Mouse (Mus musculus): ENCODE results near the gene Smarcd1.

Smarcd1 gene

GRCm38 (mm10) chr15:99701999-99702900 is at the start of gene Smarcd1:
TSS of gene Smarcd1 (plus strand) at chr15:99702129.
- peak; percentile 74 for ATAC-seq (ENCODE audit: insufficient number of reproducible peaks, low FRiP score, low TSS enrichment)

- no peak for ATAC-seq (ENCODE audit: insufficient number of reproducible peaks, low FRiP score, low TSS enrichment)
These were observed 48.6 kb upstream of the Smarcd1 start for GRCm38 (mm10) chr15:99653291-99653690.

DNA sequence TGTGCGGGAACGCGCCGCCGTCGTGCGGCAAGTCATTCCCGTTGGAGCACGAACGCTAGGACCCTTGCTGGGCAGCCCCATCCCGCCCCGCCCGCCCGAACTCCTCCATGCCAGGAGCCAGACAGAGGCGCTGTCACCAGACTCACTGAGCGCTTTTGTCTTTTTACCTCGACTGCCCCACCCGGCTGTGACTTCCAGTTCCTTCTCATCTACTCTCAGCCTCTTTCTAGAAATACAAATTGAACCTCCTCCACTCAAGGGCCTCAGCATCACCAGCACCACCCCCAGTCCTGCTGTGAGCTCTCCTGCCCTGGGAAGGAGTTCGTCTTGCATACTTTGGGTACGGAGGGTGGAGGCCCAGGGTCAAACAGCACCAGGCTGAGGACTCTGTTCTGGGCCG is 48.1 kb upstream of the Smarcd1 start:
- ATAC-seq (ENCODE audit: insufficient number of reproducible peaks, low FRiP score, low TSS enrichment): no peak

DNA sequence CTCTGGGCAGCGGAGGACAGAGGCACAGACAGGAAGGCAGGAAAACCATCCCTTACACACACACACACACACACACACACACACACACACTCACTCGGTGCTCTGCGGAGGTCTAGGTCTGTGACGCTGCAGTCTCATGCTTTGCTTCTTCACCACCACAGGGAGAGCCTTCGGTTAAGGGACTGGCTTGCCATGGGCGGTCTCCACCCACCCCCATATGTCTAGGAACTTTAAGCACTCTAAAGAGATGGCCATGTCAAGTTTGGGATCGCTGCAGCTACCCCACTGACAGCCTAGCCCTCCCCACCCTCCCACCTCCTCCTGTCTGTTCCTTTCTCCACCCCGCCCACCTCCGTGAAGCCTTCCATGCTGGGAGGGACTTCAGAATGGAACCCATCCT is 46.0 kb upstream of the Smarcd1 start:
- no peak for ATAC-seq (ENCODE audit: insufficient number of reproducible peaks, low FRiP score, low TSS enrichment)

DNA sequence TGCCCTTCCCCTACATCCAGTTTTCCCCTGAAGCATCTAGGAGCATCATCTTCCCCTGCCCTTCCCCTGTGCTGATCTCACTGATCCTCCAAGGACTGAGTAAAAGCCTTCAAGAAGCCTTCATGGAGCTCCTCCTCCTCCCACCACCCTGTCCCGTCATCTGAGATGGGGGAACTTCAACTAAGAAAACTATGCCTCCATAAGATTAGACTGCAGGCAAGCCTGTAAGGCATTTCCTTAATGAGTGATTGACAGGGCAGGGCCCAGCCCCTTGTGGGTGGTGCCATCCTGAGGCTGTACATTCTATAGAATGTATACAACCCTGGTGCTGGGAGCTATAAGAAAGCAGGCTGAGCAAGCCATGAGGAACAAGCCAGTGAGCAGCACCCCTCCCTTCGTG is 43.5 kb upstream of the Smarcd1 start:
- ATAC-seq (ENCODE audit: insufficient number of reproducible peaks, low FRiP score, low TSS enrichment): no peak

DNA sequence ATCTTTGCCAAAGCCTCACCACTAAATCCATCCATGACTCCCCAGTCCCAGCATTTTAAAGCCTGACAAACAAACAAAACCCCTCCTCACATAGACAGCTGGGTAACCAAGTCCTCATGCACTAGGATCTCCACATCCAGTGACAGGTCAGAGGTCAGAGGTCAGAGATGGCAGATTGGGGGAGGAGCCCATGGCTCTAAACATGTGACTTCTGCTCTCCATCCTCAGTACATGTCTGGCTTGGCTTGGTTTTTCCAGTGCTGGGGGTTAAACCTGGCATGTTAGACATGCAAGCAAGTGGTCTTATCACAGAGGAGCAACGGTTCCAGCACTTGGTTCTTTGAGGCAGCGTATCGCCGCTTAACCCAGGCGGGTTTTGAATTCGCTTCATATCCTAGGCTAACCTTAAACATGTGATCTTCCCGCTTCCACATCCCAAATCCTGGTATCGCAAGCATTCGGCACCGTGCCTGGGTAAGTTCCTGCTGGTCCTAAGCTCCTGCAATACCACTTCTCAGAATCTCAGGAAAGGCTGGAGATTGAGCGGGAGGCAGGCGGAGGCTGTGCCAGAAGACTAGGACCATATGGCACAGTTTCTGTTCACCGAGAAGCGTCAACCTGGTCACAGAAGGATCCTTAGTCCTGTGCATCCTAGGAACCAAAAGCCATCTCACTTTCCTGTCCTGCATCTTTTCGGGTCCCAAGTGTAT is 40.7 kb upstream of the Smarcd1 start:
- ATAC-seq (ENCODE audit: insufficient number of reproducible peaks, low FRiP score, low TSS enrichment): peak; percentile 31; the same call in 1 of the 2 replicates

DNA sequence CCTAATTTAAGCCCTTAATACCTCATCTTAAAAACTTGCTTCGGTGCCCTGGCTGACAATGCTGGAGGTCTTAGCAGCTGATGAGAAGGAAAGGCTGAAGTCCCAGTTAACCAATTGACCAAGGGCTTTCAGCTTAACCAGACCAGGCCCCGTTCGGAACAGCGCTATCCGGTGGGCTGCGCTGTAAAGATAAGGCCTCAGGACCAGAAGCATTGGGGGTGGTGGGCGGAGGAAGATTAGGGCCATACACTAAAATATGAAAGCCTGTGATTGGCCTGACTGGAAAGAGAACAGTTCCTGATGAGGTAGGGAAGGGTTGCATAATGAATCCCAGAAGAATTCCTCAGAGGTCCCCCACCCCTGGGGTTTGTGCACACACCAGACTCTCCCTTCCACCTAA is 39.6 kb upstream of the Smarcd1 start:
- ATAC-seq (ENCODE audit: insufficient number of reproducible peaks, low FRiP score, low TSS enrichment): no peak

DNA sequence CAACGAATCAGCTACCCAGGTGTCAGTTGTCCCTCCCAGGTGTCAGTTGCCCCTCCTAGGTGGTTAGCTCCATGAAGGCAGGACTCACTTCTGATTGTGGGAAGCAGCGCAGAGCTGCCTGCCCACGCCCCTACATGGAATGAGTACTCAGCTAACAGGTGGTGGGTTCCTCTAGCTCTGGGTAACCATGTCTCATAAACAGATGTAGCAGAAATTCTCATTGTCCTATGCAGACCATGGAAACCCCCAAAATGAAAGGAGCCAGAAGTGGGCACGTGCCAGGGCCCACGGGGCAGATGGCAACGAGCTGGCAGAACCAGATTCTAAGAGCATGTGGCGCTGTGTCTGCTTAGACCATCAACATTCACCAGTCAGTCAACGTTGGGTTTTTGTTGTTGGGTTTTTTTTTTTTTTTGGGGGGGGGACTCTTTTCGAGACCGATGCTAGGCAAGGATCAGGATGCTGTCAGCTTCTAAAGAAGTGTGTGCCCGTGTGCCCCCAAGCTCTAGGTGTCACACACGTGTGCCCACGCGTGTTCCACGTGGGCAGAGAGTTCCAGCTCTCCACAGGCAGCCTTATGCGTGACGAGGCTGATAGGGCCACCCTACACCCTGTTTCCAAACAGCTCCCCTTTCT is 37.8 kb upstream of the Smarcd1 start:
- 0 out of 2 replicates have a peak, but pooled peaks have one; percentile 4 for ATAC-seq (ENCODE audit: insufficient number of reproducible peaks, low FRiP score, low TSS enrichment)

- 0 out of 2 replicates have a peak, but pooled peaks have one; percentile 16 for ATAC-seq (ENCODE audit: insufficient number of reproducible peaks, low FRiP score, low TSS enrichment)
These were observed 37.1 kb upstream of the Smarcd1 start for GRCm38 (mm10) chr15:99664600-99665451.

DNA sequence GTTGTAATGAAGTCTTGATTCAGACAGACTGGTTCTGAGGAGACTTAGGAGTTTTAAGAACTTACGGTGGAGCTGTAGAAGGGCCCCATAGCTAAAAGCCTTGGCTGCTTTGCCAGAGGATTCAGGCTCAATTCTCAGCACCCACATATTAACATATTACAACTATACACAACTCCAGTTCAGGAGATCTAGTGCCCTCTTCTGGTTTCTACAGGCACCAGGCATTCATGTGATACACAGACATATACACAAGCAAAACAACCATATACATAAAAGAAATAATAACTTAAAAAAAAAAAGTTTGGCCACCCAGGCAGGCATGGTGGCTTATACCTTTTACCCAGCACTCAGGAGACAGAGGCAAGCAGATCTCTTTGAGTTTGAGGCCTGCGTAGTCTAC is 34.4 kb upstream of the Smarcd1 start:
- ATAC-seq (ENCODE audit: insufficient number of reproducible peaks, low FRiP score, low TSS enrichment): no peak

DNA sequence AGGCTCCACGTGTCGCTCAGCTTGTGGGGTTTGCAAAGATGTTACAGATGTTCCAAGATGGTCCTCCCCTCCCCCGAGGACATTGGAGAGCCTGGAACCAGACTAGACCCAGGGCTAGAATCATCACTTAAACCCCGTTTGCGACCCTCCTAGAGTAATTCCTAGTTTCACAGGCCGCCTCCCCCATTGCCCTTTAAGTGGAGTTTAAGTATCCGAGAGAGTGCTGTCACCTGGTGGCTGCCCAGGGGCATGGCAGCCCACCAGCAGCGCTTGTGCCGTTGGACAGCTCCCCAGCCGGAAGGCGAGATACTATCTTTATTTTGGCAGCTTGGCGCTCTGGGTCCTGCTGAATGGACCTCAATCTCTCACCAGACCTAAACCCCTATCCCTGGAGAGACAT is 33.0 kb upstream of the Smarcd1 start:
- no peak for ATAC-seq (ENCODE audit: insufficient number of reproducible peaks, low FRiP score, low TSS enrichment)

GRCm38 (mm10) chr15:99669392-99669791 is 32.5 kb upstream of the Smarcd1 start:
- no peak for ATAC-seq (ENCODE audit: insufficient number of reproducible peaks, low FRiP score, low TSS enrichment)

DNA sequence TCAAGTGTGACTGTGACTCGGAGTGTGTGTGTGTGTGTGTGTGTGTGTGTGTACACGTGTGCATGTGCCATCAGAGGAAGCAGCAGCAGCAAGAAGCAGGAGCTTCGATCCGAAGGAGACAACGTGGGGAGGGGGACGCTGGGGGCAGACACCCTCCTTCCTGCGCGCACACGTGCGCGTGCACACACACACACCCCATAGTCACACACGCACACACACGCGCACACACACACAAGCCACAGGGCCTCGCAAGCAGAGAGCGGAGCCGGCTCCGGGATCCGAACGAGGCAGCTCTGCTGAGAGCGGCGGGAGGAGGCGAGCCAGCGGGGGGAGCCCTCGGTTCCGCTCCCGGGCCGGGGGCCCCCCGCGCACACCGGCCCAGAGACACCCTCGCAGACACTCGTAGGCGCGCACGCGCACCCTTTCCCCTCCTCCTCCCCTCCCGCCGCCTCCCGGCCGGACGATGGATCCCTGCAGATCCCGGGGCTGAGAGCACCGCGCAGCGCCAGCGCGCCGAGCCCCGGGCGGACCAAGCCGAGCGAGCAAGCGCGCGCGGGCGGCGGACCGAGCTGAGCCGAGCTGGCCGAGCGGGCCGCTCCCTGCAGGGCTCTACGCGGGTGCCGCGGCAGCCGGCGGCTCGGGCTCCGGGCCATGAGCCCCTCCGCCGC is 31.6 kb upstream of the Smarcd1 start, which contains the start of gene Asic1:
Asic1 (plus strand) TSS at position 215 of the 668 bp plus-strand sequence.
- ATAC-seq (ENCODE audit: insufficient number of reproducible peaks, low FRiP score, low TSS enrichment): peak; percentile 54; the same call in 1 of the 2 replicates

- 0 out of 2 replicates have a peak, but pooled peaks have one; percentile 16 for ATAC-seq (ENCODE audit: insufficient number of reproducible peaks, low FRiP score, low TSS enrichment)
These were observed 30.8 kb upstream of the Smarcd1 start for GRCm38 (mm10) chr15:99670964-99671670.

DNA sequence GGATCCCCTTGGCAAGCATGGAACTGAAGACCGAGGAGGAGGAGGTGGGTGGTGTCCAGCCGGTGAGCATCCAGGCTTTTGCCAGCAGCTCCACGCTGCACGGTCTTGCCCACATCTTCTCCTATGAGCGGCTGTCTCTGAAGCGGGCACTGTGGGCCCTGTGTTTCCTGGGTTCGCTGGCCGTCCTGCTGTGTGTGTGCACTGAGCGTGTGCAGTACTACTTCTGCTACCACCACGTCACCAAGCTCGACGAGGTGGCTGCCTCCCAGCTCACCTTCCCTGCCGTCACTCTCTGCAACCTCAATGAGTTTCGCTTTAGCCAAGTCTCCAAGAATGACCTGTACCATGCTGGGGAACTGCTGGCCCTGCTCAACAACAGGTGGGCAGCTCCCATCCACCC is 30.1 kb upstream of the Smarcd1 start:
- ATAC-seq (ENCODE audit: insufficient number of reproducible peaks, low FRiP score, low TSS enrichment): no peak

DNA sequence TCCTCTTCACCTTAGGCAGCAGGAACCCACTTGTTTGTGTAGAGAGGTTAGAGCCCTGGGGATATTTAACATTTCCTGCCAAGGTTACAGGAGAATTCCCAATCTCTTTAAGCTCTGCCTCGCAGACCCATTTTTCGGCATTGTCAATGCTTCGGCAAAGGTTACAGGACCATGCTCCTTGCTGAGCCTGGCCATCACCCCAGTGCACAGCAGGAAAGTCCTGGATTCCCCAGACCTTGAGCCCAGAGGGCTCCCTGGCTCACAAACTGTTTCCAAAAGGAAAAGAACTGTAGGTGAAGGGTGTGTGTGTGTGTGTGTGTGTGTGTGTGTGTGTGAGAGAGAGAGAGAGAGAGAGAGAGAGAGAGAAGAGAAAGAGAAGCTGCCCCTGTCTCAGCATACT is 27.1 kb upstream of the Smarcd1 start:
- no peak for ATAC-seq (ENCODE audit: insufficient number of reproducible peaks, low FRiP score, low TSS enrichment)

DNA sequence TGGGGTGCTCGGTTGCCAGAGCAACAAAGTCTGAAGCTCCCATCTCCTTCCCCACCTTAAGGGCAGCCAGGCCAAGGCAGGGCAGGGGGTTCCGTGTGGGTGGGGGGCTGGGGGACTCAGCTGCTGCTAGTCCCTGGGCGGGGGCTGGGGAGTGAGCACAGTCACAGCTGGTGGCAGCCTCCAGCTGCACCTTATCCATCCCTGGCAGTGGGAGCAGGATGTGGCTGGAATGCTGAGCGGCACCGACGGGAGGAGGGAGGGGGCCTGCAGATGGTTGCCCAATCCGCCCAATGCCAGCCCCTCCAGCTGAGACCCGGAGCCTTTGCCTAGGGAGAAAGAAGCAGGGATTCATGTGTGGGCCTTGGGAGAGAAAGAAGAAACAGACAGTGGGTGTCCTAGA is 24.8 kb upstream of the Smarcd1 start:
- ATAC-seq (ENCODE audit: insufficient number of reproducible peaks, low FRiP score, low TSS enrichment): no peak

DNA sequence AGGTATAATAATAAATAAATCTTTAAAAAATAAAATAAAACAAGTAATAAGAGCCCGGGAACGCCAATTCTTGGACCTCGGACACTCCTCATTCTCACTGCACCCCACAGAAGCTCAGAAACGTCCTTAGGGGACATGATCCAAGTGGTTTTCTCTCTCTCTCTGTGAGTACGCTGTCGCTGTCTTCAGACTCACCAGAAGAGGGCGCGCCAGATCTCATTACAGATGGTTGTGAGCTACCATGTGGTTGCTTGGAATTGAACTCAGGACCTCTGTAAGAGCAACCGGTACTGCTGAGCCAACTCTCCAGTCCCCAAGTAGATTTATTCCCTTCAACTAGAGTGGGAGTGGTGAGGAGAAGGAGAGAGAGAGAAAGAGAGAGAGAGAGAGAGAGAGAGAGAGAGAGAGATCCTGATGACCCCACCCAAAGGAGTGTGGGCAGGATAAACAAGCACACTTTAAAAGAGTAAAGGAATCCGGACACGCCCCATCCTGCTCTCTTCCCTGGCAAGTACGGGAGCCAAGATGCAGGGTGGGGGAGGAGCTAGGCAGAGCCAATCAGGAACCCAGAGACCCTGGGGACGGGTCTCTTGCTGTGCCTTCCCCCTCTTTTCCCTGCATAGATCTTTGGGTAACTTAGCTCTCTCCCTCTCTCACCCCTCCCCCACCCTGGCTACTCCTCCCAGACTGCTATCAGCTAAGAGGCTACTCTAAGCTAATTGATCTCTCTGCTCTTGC is 23.7 kb upstream of the Smarcd1 start:
- ATAC-seq (ENCODE audit: insufficient number of reproducible peaks, low FRiP score, low TSS enrichment): no peak

Measured in cerebellum, adult (tissue).